Mouse (Mus musculus): ENCODE measurements around the gene Depdc5. TPM values are rescaled to one million over a fixed set of nuclear protein-coding genes. Genes with fewer than 3 reads are reported as not detected.

The Depdc5 gene
- polyA plus RNA-seq (2012; fragmentation: generic; extraction: Trizol) = 1 to 10 TPM; 1.9 to 7.6 TPM

DNA sequence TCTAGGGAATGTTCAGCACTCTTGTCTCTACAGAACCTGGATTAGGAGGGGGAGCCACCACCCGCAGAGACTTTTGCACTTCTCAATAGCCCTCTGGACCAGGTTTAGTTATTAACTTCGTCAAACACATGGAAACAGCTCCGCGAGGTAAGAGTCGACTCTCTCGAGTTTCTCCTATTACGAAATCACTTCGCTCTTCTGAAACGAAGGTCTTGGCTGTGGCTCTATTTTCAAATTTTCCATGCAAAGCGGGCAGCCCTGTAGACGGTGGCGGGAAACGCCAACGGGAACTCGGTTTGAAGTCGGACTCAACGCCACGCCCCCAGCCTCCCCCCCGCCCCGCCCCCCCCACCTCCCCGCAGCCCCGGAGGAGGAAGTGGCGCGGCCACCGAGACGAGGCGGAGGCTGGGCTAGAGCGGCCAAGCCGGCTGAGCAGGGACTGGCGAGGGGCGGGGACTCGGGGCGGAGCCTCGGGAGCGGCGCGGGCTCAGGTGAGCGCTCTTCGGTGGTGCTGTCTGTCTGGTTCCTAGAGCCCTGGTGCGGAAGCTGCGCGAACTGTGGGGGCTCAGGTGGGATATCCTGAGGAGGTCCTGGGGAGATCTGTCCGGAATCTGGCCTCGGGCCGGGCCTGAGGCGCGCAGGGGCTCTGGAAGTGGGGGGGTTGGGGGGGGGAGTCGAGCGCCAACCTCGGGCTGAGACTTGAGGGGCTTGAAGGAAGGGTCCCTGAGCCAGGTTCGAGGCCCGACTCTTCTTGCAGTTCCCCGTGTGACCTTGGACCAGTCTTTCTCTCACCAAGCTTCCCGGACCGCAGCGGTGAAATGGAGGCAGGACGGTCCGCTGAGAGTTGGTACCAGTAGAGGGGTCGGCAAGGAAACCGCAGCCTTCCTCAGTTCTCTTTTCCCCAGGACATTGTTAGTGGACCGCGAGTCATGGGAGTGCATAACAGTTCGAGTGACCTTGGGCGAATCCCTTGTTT lies at the start of gene Depdc5:
TSS of gene Depdc5 (plus strand) at position 449 of the 976 bp plus-strand sequence.

DNA sequence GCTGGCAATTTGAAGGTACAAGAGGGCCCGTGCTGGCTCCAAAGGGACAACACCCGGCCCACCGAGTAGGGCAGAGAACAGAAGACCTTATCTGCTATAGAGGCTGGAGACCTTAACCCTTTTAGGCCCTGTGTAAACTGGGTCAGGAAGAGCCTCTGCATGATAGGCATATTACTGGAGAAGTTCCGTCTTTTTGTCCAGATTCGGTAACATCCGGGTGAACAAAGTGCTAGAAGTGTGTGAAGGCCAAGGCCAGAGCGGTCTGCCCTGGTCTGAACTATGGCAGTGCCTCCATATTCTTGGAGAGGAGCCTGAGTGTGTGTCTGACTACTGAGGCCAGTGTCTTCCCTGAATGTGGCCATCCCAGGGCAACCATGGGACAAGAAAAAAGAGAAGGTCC lies 36.5 kb upstream of the Depdc5 start, which contains the start of gene Gm20671:
TSS of gene Gm20671 (minus strand) at position 101 of the 400 bp plus-strand sequence.

DNA sequence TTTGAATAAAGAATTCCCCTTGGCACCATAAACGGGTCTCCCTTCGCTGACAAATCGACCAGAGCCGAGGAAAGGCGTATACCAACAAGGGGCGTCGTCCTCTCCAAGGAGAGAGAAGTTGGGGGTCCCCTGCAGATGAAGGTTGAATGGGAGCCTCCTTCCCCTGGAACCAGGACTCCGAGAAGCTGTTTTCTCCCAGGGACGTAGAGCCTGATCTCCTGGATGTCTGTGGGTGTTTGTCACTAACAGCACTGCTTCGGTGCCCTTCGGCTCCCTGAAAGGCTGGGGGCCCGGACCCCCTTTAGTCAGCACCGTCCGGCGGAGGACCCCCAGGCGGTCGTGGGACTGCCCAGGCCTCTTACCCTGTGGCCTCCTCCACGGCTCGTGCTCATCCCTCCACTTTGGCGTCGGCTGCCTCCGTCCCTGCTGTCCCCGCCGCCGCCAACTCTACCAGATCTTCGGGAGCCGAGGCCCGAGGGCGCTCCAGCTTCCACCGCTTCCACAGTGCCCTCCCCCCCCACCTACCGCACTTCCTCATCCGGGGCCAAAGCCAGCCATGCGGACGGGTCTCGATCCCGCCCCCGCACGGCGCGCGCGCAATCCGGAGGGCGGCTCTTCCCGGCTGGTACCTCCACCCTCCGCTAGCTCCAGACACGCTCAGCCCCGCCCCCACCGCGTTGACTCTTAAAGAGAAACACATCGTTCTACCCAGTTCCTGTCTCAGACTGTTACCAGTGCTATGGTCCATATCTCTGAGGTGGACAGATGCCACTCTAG lies 9.6 kb upstream of the Depdc5 start, which contains the start of gene Prr14l:
TSS of gene Prr14l (minus strand) at position 526 of the 777 bp plus-strand sequence.

DNA sequence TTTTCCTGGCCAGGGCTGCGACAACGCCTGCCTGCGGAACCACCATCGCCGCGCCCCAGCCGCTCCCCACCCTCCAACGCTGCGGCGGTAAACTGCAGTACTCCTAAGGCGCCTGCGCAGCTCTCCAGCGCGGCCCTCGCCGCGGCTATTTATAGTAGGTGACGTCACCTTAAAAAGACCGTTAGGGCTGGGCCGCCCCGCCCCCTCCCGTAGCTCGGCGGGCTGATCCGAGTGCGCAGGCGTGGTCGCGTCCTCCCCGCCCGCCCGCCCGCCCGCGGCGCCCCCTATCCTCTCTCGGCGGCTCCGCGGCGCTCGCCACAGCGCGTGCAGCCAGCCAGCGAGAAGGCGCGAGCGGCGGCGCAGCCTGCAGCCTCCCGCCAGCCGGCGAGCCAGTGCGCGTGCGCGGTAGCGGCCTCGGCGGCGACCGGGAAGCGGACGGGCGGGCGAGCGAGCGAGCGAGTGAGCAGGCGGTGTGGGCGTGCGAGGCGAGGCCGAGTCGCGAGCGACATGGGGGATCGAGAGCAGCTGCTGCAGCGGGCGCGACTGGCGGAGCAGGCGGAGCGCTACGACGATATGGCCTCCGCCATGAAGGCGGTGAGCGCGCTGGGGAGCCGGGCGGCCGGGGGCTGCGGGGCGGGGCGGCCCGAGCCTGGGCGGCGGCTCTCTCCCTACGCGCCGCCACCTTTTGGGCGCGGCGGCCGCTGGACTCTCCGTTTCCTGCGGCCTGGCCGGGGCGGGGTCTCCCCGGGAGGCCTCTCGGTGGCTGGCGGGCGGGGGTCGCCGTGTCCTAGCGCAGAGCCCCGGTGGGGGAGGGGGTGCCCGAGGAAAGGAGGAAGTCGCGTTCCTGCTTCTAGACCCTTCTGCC lies 155.3 kb downstream of the Depdc5 start, which contains the start of gene Ywhah:
TSS of gene Ywhah (plus strand) at position 256 of the 865 bp plus-strand sequence.

Other genes with a start within 250 kb of the Depdc5 start
- 10 to 100 TPM; 20.7 to 43.2 TPM for gene Pisd, start 78.1 kb upstream of the Depdc5 start, polyA plus RNA-seq (2012; fragmentation: generic; extraction: Trizol)
- gene Gm20671, start 36.6 kb upstream of the Depdc5 start, polyA plus RNA-seq (2012; fragmentation: generic; extraction: Trizol) = not detected
- gene Prr14l, start 9.4 kb upstream of the Depdc5 start, polyA plus RNA-seq (2012; fragmentation: generic; extraction: Trizol) = 1 to 10 TPM in 1 of 2 experiments, under 1 TPM in 1; 0.15 to 4.8 TPM
- gene Ywhah, start 155.1 kb downstream of the Depdc5 start, polyA plus RNA-seq (2012; fragmentation: generic; extraction: Trizol) = 100 to 1,000 TPM in 1 of 2 experiments, 10 to 100 TPM in 1; 65.8 to 113 TPM
- under 1 TPM; under 0.01 to 0.01 TPM for gene Slc5a1, start 240.5 kb downstream of the Depdc5 start, polyA plus RNA-seq (2012; fragmentation: generic; extraction: Trizol)